Comparison of ENCODE assay signal across 8 mouse cellular contexts in genomic region chr15:87715037-87715676, GRCm38 (mm10).
DNase-seq lines count a peak whose midpoint lies in the region; ATAC-seq and TF ChIP-seq lines count a peak whose summit lies in the region.

No protein-coding gene starts in this region.

- DNase-seq in heart, postnatal 4 days = no peak
- DNase-seq in cerebellum, adult 11-12 months = peak; percentile 46
- peak; percentile 41 for DNase-seq in forelimb bud, embryonic 11.5 days (ENCODE audit: low read depth, low spot score)
- DNase-seq in liver, postnatal 0 days = no peak
- no peak for DNase-seq in ovary, postnatal 10 days (ENCODE audit: low spot score)
- no peak for DNase-seq in adrenal gland, postnatal 14 days

- ATAC-seq in heart, embryonic 12.5 days (ENCODE audit: insufficient number of reproducible peaks, low FRiP score) = no peak
- ATAC-seq in limb, embryonic 13.5 days (ENCODE audit: low FRiP score, low read depth) = peak; percentile 79
- ATAC-seq in liver, postnatal 0 days = no peak

- H3K9ac ChIP-seq in heart, embryonic 12.5 days = no peak overlapping the region
- no peak overlapping the region for H3K9ac ChIP-seq in limb, embryonic 13.5 days
- H3K9ac ChIP-seq in liver, postnatal 0 days (replicated peaks) = no peak overlapping the region

- no peaks in the 10 kb centered on the region for H3K36me3 ChIP-seq in heart, embryonic 12.5 days
- H3K36me3 ChIP-seq in limb, embryonic 13.5 days = no peaks in the 10 kb centered on the region
- H3K36me3 ChIP-seq in liver, postnatal 0 days (replicated peaks; ENCODE audit: insufficient read depth, low read length) = no peaks in the 10 kb centered on the region

- 0 out of 2 replicates have a peak overlapping the region, but pooled peaks have one; percentile 1 for H3K27ac ChIP-seq in heart, embryonic 12.5 days (ENCODE audit: poor library complexity, severe bottlenecking)
- H3K27ac ChIP-seq in limb, embryonic 13.5 days = peak overlapping the region; percentile 74; the same call in 1 of the 2 replicates
- no peak overlapping the region for H3K27ac ChIP-seq in liver, postnatal 0 days (ENCODE audit: low read depth)

- WGBS in heart, embryonic 12.5 days = 48% methylated on average over 9 of the region's 9 CpGs
- WGBS in limb, embryonic 13.5 days = 56% methylated on average over 9 of the region's 9 CpGs
- WGBS in liver, postnatal 0 days (ENCODE audit: insufficient replicate concordance) = 50% methylated on average over 9 of the region's 9 CpGs

- H3K27me3 ChIP-seq in heart, embryonic 12.5 days (replicated peaks) = no peaks in the 10 kb centered on the region
- H3K27me3 ChIP-seq in limb, embryonic 13.5 days = peaks cover 20% of the 10 kb centered on the region
- no peaks in the 10 kb centered on the region for H3K27me3 ChIP-seq in liver, postnatal 0 days (ENCODE audit: insufficient read depth, low read length)

- H3K4me1 ChIP-seq in heart, embryonic 12.5 days (replicated peaks) = no peaks in the 10 kb centered on the region
- peaks cover 36% of the 10 kb centered on the region for H3K4me1 ChIP-seq in limb, embryonic 13.5 days
- no peaks in the 10 kb centered on the region for H3K4me1 ChIP-seq in liver, postnatal 0 days (ENCODE audit: insufficient read depth)

- H3K4me2 ChIP-seq in heart, embryonic 12.5 days = no peak overlapping the region
- peak overlapping the region; percentile 15 for H3K4me2 ChIP-seq in limb, embryonic 13.5 days (replicated peaks)
- H3K4me2 ChIP-seq in liver, postnatal 0 days (ENCODE audit: low read depth, low read length) = no peak overlapping the region

- TF ChIP-seq EP300 in liver, postnatal 0 days (IDR thresholded peaks at IDR 0.05; ENCODE audit: low read depth) = no peak

- no peak for TF ChIP-seq CTCF in liver, postnatal 0 days (IDR thresholded peaks at IDR 0.05; ENCODE audit: low read depth)

- no peak overlapping the region for H3K4me3 ChIP-seq in heart, embryonic 12.5 days
- no peak overlapping the region for H3K4me3 ChIP-seq in limb, embryonic 13.5 days
- no peak overlapping the region for H3K4me3 ChIP-seq in liver, postnatal 0 days (ENCODE audit: low read depth, low read length)

- H3K9me3 ChIP-seq in heart, embryonic 12.5 days (replicated peaks) = no peaks in the 10 kb centered on the region
- H3K9me3 ChIP-seq in limb, embryonic 13.5 days = no peaks in the 10 kb centered on the region
- no peaks in the 10 kb centered on the region for H3K9me3 ChIP-seq in liver, postnatal 0 days (ENCODE audit: low read length)

Comparison
In these comparisons a context has a peak if more than half of its experiments do, and no peak if none do; other contexts are left out.
1. DNase-seq: peak in cerebellum, adult 11-12 months (single experiment) and forelimb bud, embryonic 11.5 days (single experiment); none in heart, postnatal 4 days (single experiment), liver, postnatal 0 days (single experiment), ovary, postnatal 10 days (single experiment) and adrenal gland, postnatal 14 days (single experiment).